Mouse (Mus musculus) right cerebral cortex, postnatal 25 days (tissue): ENCODE measurements at regions not wholly inside any gene's neighbourhood (a gene's known extent, or its start where the extent isn't known, plus 50 kb on each side); places are given as distances from the start of the nearest gene placed in this dataset.

Source experiments
- DNase-seq: peaks from one replicate; pipeline ENCODE4 v3.0.0; 2022

- DNase-seq: no peak
These were observed 933.3 kb upstream of the Cited2 start for GRCm38 (mm10) chr10:16789641-16790243.

GRCm38 (mm10) chr10:16803978-16804377, 919.0 kb upstream of the Cited2 start:
- no peak for DNase-seq

- DNase-seq: no peak
These were observed 912.3 kb upstream of the Cited2 start for GRCm38 (mm10) chr10:16810716-16811115.

GRCm38 (mm10) chr10:16814013-16814412, 909.0 kb upstream of the Cited2 start:
- no peak for DNase-seq

GRCm38 (mm10) chr10:16861534-16861933, 861.5 kb upstream of the Cited2 start:
- DNase-seq: no peak

- DNase-seq: no peak
These were observed 856.1 kb upstream of the Cited2 start for GRCm38 (mm10) chr10:16866914-16867313.

GRCm38 (mm10) chr10:16874131-16874530, 848.9 kb upstream of the Cited2 start:
- DNase-seq: no peak

GRCm38 (mm10) chr10:16878197-16878596, 844.8 kb upstream of the Cited2 start:
- DNase-seq: no peak

- DNase-seq: no peak
These were observed 829.7 kb upstream of the Cited2 start for GRCm38 (mm10) chr10:16893316-16893715.

- DNase-seq: no peak
These were observed 827.7 kb upstream of the Cited2 start for GRCm38 (mm10) chr10:16895332-16895731.

- no peak for DNase-seq
These were observed 800.1 kb upstream of the Cited2 start for GRCm38 (mm10) chr10:16922888-16923287.

- no peak for DNase-seq
These were observed 799.2 kb upstream of the Cited2 start for GRCm38 (mm10) chr10:16923851-16924250.

GRCm38 (mm10) chr10:16937705-16938104, 785.3 kb upstream of the Cited2 start:
- DNase-seq: no peak

- no peak for DNase-seq
These were observed 771.4 kb upstream of the Cited2 start for GRCm38 (mm10) chr10:16951636-16952035.

- DNase-seq: no peak
These were observed 762.0 kb upstream of the Cited2 start for GRCm38 (mm10) chr10:16960971-16961370.

GRCm38 (mm10) chr10:16962463-16962862, 760.6 kb upstream of the Cited2 start:
- no peak for DNase-seq

- DNase-seq: no peak
These were observed 744.2 kb upstream of the Cited2 start for GRCm38 (mm10) chr10:16978770-16979169.

- no peak for DNase-seq
These were observed 732.8 kb upstream of the Cited2 start for GRCm38 (mm10) chr10:16990227-16990626.

GRCm38 (mm10) chr10:16993789-16994188, 729.2 kb upstream of the Cited2 start:
- no peak for DNase-seq

- no peak for DNase-seq
These were observed 728.5 kb upstream of the Cited2 start for GRCm38 (mm10) chr10:16994526-16994925.

GRCm38 (mm10) chr10:16995010-16995409, 728.0 kb upstream of the Cited2 start:
- DNase-seq: no peak

GRCm38 (mm10) chr10:16996820-16997466, 726.1 kb upstream of the Cited2 start:
- no peak for DNase-seq

- DNase-seq: no peak
These were observed 721.7 kb upstream of the Cited2 start for GRCm38 (mm10) chr10:17001320-17001719.

- no peak for DNase-seq
These were observed 719.7 kb upstream of the Cited2 start for GRCm38 (mm10) chr10:17003123-17003849.
